ENCODE assay signal across 9 mouse cellular contexts in genomic region chr10:4265641-4266040, GRCm38 (mm10). TPM values are rescaled to one million over a fixed set of nuclear protein-coding genes. Genes with fewer than 3 reads are reported as not detected.
DNase-seq lines count a peak whose midpoint lies in the region; ATAC-seq and TF ChIP-seq lines count a peak whose summit lies in the region.
"Had no signal": no experiment of that assay in that cellular context is flagged by ENCODE, and none has a peak within 500 bp of the region (broad histone marks: within the 10 kb centered on the region; RNA-seq: fewer than 3 reads in every experiment).

No protein-coding gene starts in this region.

- peaks cover 7% of the 10 kb centered on the region for H3K36me3 ChIP-seq in ES-Bruce4 (ENCODE audit: control insufficient read depth, insufficient read depth, low read length, poor library complexity, severe bottlenecking)
- no peaks in the 10 kb centered on the region for H3K36me3 ChIP-seq in embryonic facial prominence, embryonic 13.5 days
- H3K36me3 ChIP-seq in heart, embryonic 13.5 days, result no peaks in the 10 kb centered on the region
- no peaks in the 10 kb centered on the region for H3K36me3 ChIP-seq in midbrain, embryonic 11.5 days (ENCODE audit: control insufficient read depth, insufficient read depth, low read length)

- 6% methylated on average over 13 of the region's 13 CpGs for WGBS in embryonic facial prominence, embryonic 13.5 days
- WGBS in heart, embryonic 13.5 days, result under 1% methylated on average over 13 of the region's 13 CpGs
- 3% methylated on average over 13 of the region's 13 CpGs for WGBS in midbrain, embryonic 11.5 days

- peak; percentile 87 for TF ChIP-seq EP300 in ES-Bruce4 (IDR thresholded peaks at IDR 0.05; ENCODE audit: insufficient read depth, low read depth, low read length)

- H3K4me1 ChIP-seq in ES-Bruce4 (ENCODE audit: control insufficient read depth, insufficient read depth, low read length), result peaks cover 2% of the 10 kb centered on the region
- peaks cover 13% of the 10 kb centered on the region for H3K4me1 ChIP-seq in embryonic facial prominence, embryonic 13.5 days
- H3K4me1 ChIP-seq in heart, embryonic 13.5 days, result peaks cover 15% of the 10 kb centered on the region
- no peaks in the 10 kb centered on the region; the same call in 1 of the 2 replicates for H3K4me1 ChIP-seq in midbrain, embryonic 11.5 days (ENCODE audit: control insufficient read depth, insufficient read depth, low read length)

- ATAC-seq in embryonic facial prominence, embryonic 13.5 days (ENCODE audit: insufficient number of reproducible peaks, insufficient read depth, low FRiP score, low TSS enrichment, low read depth), result no peak
- no peak for ATAC-seq in heart, embryonic 13.5 days (ENCODE audit: extremely low read depth, insufficient number of reproducible peaks, low FRiP score, low TSS enrichment)
- ATAC-seq in midbrain, embryonic 11.5 days (ENCODE audit: low FRiP score), result peak; percentile 85
- no peak for ATAC-seq in inflammation-experienced regulatory T-cells, adult 6 months

- no peak for TF ChIP-seq CTCF in ES-Bruce4 (IDR thresholded peaks at IDR 0.05; ENCODE audit: low read depth, low read length)

- peak overlapping the region; percentile 93 for H3K27ac ChIP-seq in ES-Bruce4 (ENCODE audit: insufficient read depth, low read length)
- no peak overlapping the region for H3K27ac ChIP-seq in embryonic facial prominence, embryonic 13.5 days
- H3K27ac ChIP-seq in heart, embryonic 13.5 days (replicated peaks), result no peak overlapping the region
- no peak overlapping the region for H3K27ac ChIP-seq in midbrain, embryonic 11.5 days (ENCODE audit: low read depth, low read length)
- H3K27ac ChIP-seq: macrophage had no signal

- H3K4me3 ChIP-seq in ES-Bruce4 (ENCODE audit: low read depth, low read length), result peak overlapping the region; percentile 74
- H3K4me3 ChIP-seq in embryonic facial prominence, embryonic 13.5 days, result peak overlapping the region; percentile 65
- H3K4me3 ChIP-seq in heart, embryonic 13.5 days, result peak overlapping the region; percentile 79
- peak overlapping the region; percentile 66 for H3K4me3 ChIP-seq in midbrain, embryonic 11.5 days (ENCODE audit: low read depth, low read length)

- TF ChIP-seq POLR2A in ES-Bruce4 (IDR thresholded peaks at IDR 0.05; ENCODE audit: insufficient read depth, low read length), result no peak

- H3K4me2 ChIP-seq in embryonic facial prominence, embryonic 13.5 days, result peak overlapping the region; percentile 97
- H3K4me2 ChIP-seq in heart, embryonic 13.5 days, result peak overlapping the region; percentile 96
- peak overlapping the region; percentile 90 for H3K4me2 ChIP-seq in midbrain, embryonic 11.5 days

- H3K9ac ChIP-seq in ES-Bruce4 (ENCODE audit: low read depth, poor library complexity, severe bottlenecking), result peak overlapping the region; percentile 83
- H3K9ac ChIP-seq in embryonic facial prominence, embryonic 13.5 days, result peak overlapping the region; percentile 78
- H3K9ac ChIP-seq in heart, embryonic 13.5 days, result peak overlapping the region; percentile 85
- H3K9ac ChIP-seq in midbrain, embryonic 11.5 days (ENCODE audit: low read length), result peak overlapping the region; percentile 78

- no peaks in the 10 kb centered on the region for H3K27me3 ChIP-seq in ES-Bruce4 (ENCODE audit: control insufficient read depth, insufficient read depth, low read length, poor library complexity, severe bottlenecking)
- H3K27me3 ChIP-seq in embryonic facial prominence, embryonic 13.5 days, result peaks cover 9% of the 10 kb centered on the region; the same call in 1 of the 2 replicates
- no peaks in the 10 kb centered on the region for H3K27me3 ChIP-seq in heart, embryonic 13.5 days (replicated peaks)
- H3K27me3 ChIP-seq in midbrain, embryonic 11.5 days (ENCODE audit: control insufficient read depth, insufficient read depth, low read length), result no peaks in the 10 kb centered on the region

- DNase-seq in adrenal gland, postnatal 10 days, result peak; percentile 38
- peak; percentile 32 to 42 for DNase-seq in layer of hippocampus, postnatal 10 days (ENCODE audit: low spot score in 2 of 2)
- peak; percentile 94 for DNase-seq in midbrain, embryonic 11.5 days (ENCODE audit: low spot score, missing footprints)
- DNase-seq in telencephalon, adult 2 months (ENCODE audit: low read depth, low spot score), result peak; percentile 5

- no peaks in the 10 kb centered on the region for H3K9me3 ChIP-seq in ES-Bruce4 (replicated peaks; ENCODE audit: control insufficient read depth, insufficient read depth, low read length, poor library complexity, severe bottlenecking)
- H3K9me3 ChIP-seq in embryonic facial prominence, embryonic 13.5 days, result no peaks in the 10 kb centered on the region
- H3K9me3 ChIP-seq in heart, embryonic 13.5 days, result no peaks in the 10 kb centered on the region
- no peaks in the 10 kb centered on the region for H3K9me3 ChIP-seq in midbrain, embryonic 11.5 days (ENCODE audit: control insufficient read depth, low read length)

RNA-seq across cellular contexts. Expression of gene Akap12, which starts 0.5 kb away (rescaled TPM):
- 381 and 387 TPM in 2 replicates for polyA plus RNA-seq in ES-Bruce4 (2011; ENCODE audit: insufficient read depth, insufficient read length, low read depth, missing spikeins)
- 10 to 100 TPM; 39.3 to 44.8 TPM for total RNA-seq in adrenal gland, postnatal 10 days (2021)
- 21.9 and 26.4 TPM in 2 replicates for polyA plus RNA-seq in embryonic facial prominence, embryonic 13.5 days (2015; fragmentation: Nextera tagmentation; extraction: Ambion mirVana)
- 35.3 and 42.6 TPM in 2 replicates for polyA plus RNA-seq in heart, embryonic 13.5 days (2015; fragmentation: Nextera tagmentation; extraction: Ambion mirVana)
- total RNA-seq in layer of hippocampus, postnatal 10 days (2021), result 10 to 100 TPM; 32.3 to 33.1 TPM
- 42.1 and 44.1 TPM in 2 replicates for polyA plus RNA-seq in midbrain, embryonic 11.5 days (2014; fragmentation: Nextera tagmentation; extraction: Ambion mirVana)
- polyA plus RNA-seq in inflammation-experienced regulatory T-cells, adult 6 months (2017; shearing (Covaris generic)), result 1 to 10 TPM; 7.4 to 7.8 (median 7.6) TPM

Comparison
In these comparisons a context has a peak if more than half of its experiments do, and no peak if none do; other contexts are left out.
1. DNase-seq: peak in every context shown above with its lines; median percentile 94 in midbrain, embryonic 11.5 days; 38 in adrenal gland, postnatal 10 days; 37 in layer of hippocampus, postnatal 10 days; 5 in telencephalon, adult 2 months.